Mouse (Mus musculus): ENCODE results near the gene Aspscr1.
A peak's percentile ranks its signal among the peaks of the same experiment; 100 is the strongest.
"Not testable (repeated sequence)": the region's sequence is repeated elsewhere in the genome, so short reads cannot be mapped to it uniquely, and the experiment has no call there.

The Aspscr1 gene

GRCm38 (mm10) chr11:120642939-120643600 is 29.7 kb upstream of the Aspscr1 start:
- DNase-seq: no peak

GRCm38 (mm10) chr11:120643601-120643987 is 29.2 kb upstream of the Aspscr1 start, which contains the start of gene Pycr1:
TSS of gene Pycr1 (minus strand) at chr11:120643769.
- peak; percentile 94 to 95 for DNase-seq

GRCm38 (mm10) chr11:120647047-120647830 is 25.5 kb upstream of the Aspscr1 start:
- DNase-seq: no peak

GRCm38 (mm10) chr11:120648001-120648476 is 24.7 kb upstream of the Aspscr1 start, which contains the start of gene Myadml2:
TSS of gene Myadml2 (minus strand) at chr11:120648158.
- peak in 1 of 2 experiments; percentile 33 for DNase-seq

GRCm38 (mm10) chr11:120651872-120652271 is 20.9 kb upstream of the Aspscr1 start:
- no peak for DNase-seq

GRCm38 (mm10) chr11:120654741-120655140 is 18.0 kb upstream of the Aspscr1 start:
- DNase-seq: no peak

- no peak for DNase-seq
Observed at GRCm38 (mm10) chr11:120657301-120657700, 15.5 kb upstream of the Aspscr1 start.

GRCm38 (mm10) chr11:120658876-120659410 is 13.8 kb upstream of the Aspscr1 start:
- peak; percentile 88 to 90 for DNase-seq

GRCm38 (mm10) chr11:120659509-120660300 is 13.1 kb upstream of the Aspscr1 start:
- DNase-seq: peak; percentile 22 to 46

GRCm38 (mm10) chr11:120660301-120661075 is 12.3 kb upstream of the Aspscr1 start:
- DNase-seq: peak; percentile 70 to 82

- peak in 1 of 2 experiments; percentile 43 for DNase-seq
Observed at GRCm38 (mm10) chr11:120661076-120661460, 11.7 kb upstream of the Aspscr1 start, which contains the start of gene Notum. TSS of gene Notum (minus strand) at chr11:120661175.

GRCm38 (mm10) chr11:120662759-120663158 is 10.0 kb upstream of the Aspscr1 start:
- no peak for DNase-seq

- DNase-seq: no peak
Observed at GRCm38 (mm10) chr11:120663714-120664113, 9.1 kb upstream of the Aspscr1 start.

GRCm38 (mm10) chr11:120665406-120665805 is 7.4 kb upstream of the Aspscr1 start:
- peak; percentile 65 to 90 for DNase-seq

- DNase-seq: peak in 1 of 2 experiments; percentile 63
Observed at GRCm38 (mm10) chr11:120666617-120667016, 6.2 kb upstream of the Aspscr1 start.

GRCm38 (mm10) chr11:120673594-120674122 is 885 bp downstream of the Aspscr1 start:
- DNase-seq: no peak

- DNase-seq: not testable (repeated sequence)
Observed at GRCm38 (mm10) chr11:120675875-120676274, 3.1 kb downstream of the Aspscr1 start.

- DNase-seq: no peak
Observed at GRCm38 (mm10) chr11:120676951-120677350, 4.2 kb downstream of the Aspscr1 start.

- peak in 1 of 2 experiments; percentile 43 for DNase-seq
Observed at GRCm38 (mm10) chr11:120679909-120680308, 7.1 kb downstream of the Aspscr1 start.

GRCm38 (mm10) chr11:120682683-120683082 is 9.9 kb downstream of the Aspscr1 start:
- no peak for DNase-seq

- DNase-seq: no peak
Observed at GRCm38 (mm10) chr11:120683536-120683935, 10.8 kb downstream of the Aspscr1 start.
